Mouse (Mus musculus) heart, embryonic 10.5 days (tissue): ENCODE data around the gene Pcolce. TPM values are rescaled to one million over a fixed set of nuclear protein-coding genes. Genes with fewer than 3 reads are reported as not detected.

Experiments used
- DNase-seq: peaks from one replicate; pipeline ENCODE4 v3.0.0-alpha.2; 2017; ENCODE audit warnings: low spot score
- H3K27ac ChIP-seq: fragments of 300-500 bp; sonication (generic); 2 replicates; pipeline ENCODE4 v1.5.1; 2016; ENCODE audit warnings: mild to moderate bottlenecking
- H3K27me3 ChIP-seq: fragments of 300-500 bp; sonication (generic); 2 replicates; pipeline ENCODE4 v1.6.1; 2016; ENCODE audit warnings: mild to moderate bottlenecking; ENCODE audit not compliant: poor library complexity, insufficient read depth, severe bottlenecking
- H3K36me3 ChIP-seq: fragments of 300-500 bp; sonication (generic); 2 replicates; pipeline ENCODE4 v1.6.1; 2016; ENCODE audit warnings: mild to moderate bottlenecking, moderate library complexity
- H3K4me1 ChIP-seq: fragments of 300-500 bp; sonication (generic); 2 replicates; pipeline ENCODE4 v1.6.1; 2016; ENCODE audit warnings: mild to moderate bottlenecking
- H3K4me3 ChIP-seq: fragments of 300-500 bp; sonication (generic); 2 replicates; pipeline ENCODE4 v1.5.1; 2016; ENCODE audit warnings: mild to moderate bottlenecking, moderate library complexity
- H3K9me3 ChIP-seq: fragments of 300-500 bp; sonication (generic); 2 replicates; pipeline ENCODE4 v1.6.1; 2016; ENCODE audit warnings: mild to moderate bottlenecking, moderate library complexity
- WGBS: fragments of 180-500 bp; shearing (Covaris S2); methylation state at CpG from one replicate; pipeline ENCODE4 v1.1.7; 2016; 5-methylcytosine and 5-hydroxymethylcytosine counted together
- polyA plus RNA-seq: library from polyadenylated mRNA; unstranded; fragments of >200 nt; fragmentation: Nextera tagmentation; extraction: Ambion mirVana; gene quantifications from 2 replicates; pipeline ENCODE4 v1.2.1, GENCODE M21; 2016

Gene Pcolce
- polyA plus RNA-seq, 1 experiment from 2014 or later = 137 TPM

- Histone ChIP-seq H3K4me3 (peak overlapping the region; percentile 36), H3K36me3 (peaks cover 34% of the 10 kb centered on the region), H3K27ac (peak overlapping the region; percentile 37; the same call in 1 of the 2 replicates), H3K27me3 (peaks cover 55% of the 10 kb centered on the region), H3K9me3 (no peaks in the 10 kb centered on the region), H3K4me1 (peaks cover 54% of the 10 kb centered on the region)
- 28% methylated on average over 19 of the region's 19 CpGs for WGBS
- no peak for DNase-seq
Observed at GRCm38 (mm10) chr5:137644484-137644883, 30.9 kb upstream of the Pcolce start.

GRCm38 (mm10) chr5:137642886-137643285, 29.3 kb upstream of the Pcolce start:
- H3K9me3 ChIP-seq = no peaks in the 10 kb centered on the region
- H3K4me1 ChIP-seq = peaks cover 42% of the 10 kb centered on the region
- H3K36me3 ChIP-seq = peaks cover 49% of the 10 kb centered on the region
- no peak overlapping the region for H3K27ac ChIP-seq
- peaks cover 55% of the 10 kb centered on the region for H3K27me3 ChIP-seq
- no peak for DNase-seq
- no peak overlapping the region for H3K4me3 ChIP-seq
- 53% methylated on average over 4 of the region's 4 CpGs for WGBS

DNA sequence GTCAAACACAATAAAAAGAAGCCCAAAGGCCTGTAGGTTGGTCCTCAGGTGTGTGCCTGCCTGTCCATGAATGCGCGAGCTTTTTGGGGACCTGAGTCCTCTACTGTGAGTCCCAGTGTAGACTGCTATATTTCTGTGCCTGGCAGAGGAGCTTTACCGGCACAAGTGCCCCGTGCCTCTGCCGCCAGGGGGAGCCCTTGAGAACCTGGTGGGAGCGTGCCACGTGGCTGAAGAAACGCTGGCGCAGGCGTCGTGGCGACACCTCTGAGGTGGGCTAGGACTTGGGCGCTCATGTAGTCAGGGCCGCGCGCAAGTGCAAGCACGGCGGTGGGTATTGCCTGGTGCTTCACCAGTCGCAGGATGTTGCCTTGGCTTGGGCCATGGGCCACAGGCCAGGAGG, 27.5 kb upstream of the Pcolce start, which contains the start of gene Sap25:
Gene Sap25, plus strand, starts transcription at position 281 of the 400 bp plus-strand sequence.
- peaks cover 34% of the 10 kb centered on the region for H3K4me1 ChIP-seq
- no peak within 1 kb of the TSS for H3K4me3 ChIP-seq
- 84% methylated on average over 19 of the region's 19 CpGs for WGBS
- no peak for DNase-seq
- H3K36me3 ChIP-seq = peaks cover 68% of the 10 kb centered on the region
- H3K9me3 ChIP-seq = no peaks in the 10 kb centered on the region
- peaks cover 39% of the 10 kb centered on the region for H3K27me3 ChIP-seq
- no peak within 1 kb of the TSS for H3K27ac ChIP-seq

DNA sequence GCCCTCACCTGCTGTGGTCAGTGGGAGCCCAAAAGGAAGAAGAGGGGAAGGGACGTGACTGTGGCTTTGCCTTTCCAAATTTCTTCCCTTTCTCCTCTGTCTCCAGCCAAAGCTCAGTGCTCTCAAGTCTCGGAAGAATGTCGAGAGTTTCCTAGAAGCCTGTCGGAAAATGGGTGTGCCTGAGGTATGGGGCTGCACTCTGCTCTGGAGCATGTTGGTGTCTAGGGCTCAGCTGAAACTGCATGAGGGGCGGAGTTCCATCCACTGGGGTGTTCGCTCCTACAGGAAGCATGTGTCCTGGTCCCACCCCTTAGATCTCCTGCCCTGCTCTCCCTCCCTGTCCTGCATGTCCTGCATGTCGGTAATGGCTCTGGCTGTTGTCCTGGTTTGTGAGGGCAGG, 25.9 kb upstream of the Pcolce start:
- H3K4me1 ChIP-seq = peaks cover 20% of the 10 kb centered on the region
- H3K27ac ChIP-seq = no peak overlapping the region
- no peak overlapping the region for H3K4me3 ChIP-seq
- WGBS = 80% methylated on average over 7 of the region's 7 CpGs
- H3K36me3 ChIP-seq = peaks cover 82% of the 10 kb centered on the region
- DNase-seq = no peak
- H3K9me3 ChIP-seq = no peaks in the 10 kb centered on the region
- H3K27me3 ChIP-seq = peaks cover 23% of the 10 kb centered on the region

DNA sequence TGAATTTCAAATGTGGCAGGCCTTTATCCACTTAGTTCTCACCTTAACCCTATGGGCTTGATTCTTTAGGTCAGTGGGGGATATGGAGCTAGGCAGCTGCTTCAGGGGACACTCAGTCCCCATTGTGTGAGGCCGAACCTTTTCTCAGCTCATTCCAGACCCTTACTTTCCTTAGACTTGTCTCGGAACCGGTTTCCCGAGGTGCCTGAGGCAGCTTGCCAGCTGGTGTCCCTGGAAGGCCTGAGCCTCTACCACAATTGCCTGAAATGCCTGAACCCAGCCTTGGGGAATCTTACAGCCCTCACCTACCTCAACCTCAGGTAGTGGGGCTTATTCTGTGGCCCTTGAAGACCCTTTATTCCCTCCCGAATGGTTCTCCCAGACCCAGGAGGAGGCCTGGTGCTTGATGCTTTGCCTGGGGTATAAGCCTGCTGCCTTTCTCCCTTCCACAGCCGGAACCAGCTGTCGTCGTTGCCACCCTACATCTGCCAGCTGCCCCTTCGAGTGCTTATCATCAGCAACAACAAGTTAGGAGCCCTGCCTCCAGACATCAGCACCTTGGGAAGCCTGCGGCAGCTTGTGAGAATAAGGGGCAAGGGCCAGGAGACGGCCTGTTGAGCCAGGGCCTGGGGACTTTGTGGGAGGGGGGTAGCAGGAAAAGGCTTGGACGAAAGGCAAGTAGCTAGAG, 20.0 kb upstream of the Pcolce start:
- peaks cover 27% of the 10 kb centered on the region for H3K4me1 ChIP-seq
- 75% methylated on average over 12 of the region's 12 CpGs for WGBS

GRCm38 (mm10) chr5:137631591-137631990, 18.0 kb upstream of the Pcolce start:
- H3K4me1 ChIP-seq = peaks cover 27% of the 10 kb centered on the region
- no peak for DNase-seq
- H3K27me3 ChIP-seq = no peaks in the 10 kb centered on the region
- peak overlapping the region; percentile 19; the same call in 1 of the 2 replicates for H3K4me3 ChIP-seq
- no peaks in the 10 kb centered on the region for H3K9me3 ChIP-seq
- peak overlapping the region; percentile 92; the same call in 1 of the 2 replicates for H3K27ac ChIP-seq
- H3K36me3 ChIP-seq = peaks cover 34% of the 10 kb centered on the region
- WGBS = 44% methylated on average over 4 of the region's 4 CpGs

More for the DNA sequence above, 20.0 kb upstream of the Pcolce start:
- no peak for DNase-seq
- H3K9me3 ChIP-seq = no peaks in the 10 kb centered on the region
- H3K36me3 ChIP-seq = peaks cover 54% of the 10 kb centered on the region
- no peaks in the 10 kb centered on the region for H3K27me3 ChIP-seq
- H3K27ac ChIP-seq = no peak overlapping the region
- no peak overlapping the region for H3K4me3 ChIP-seq

GRCm38 (mm10) chr5:137631171-137631570, 17.6 kb upstream of the Pcolce start:
- WGBS = 55% methylated on average over 9 of the region's 9 CpGs
- peak overlapping the region; percentile 19 for H3K4me3 ChIP-seq
- no peaks in the 10 kb centered on the region for H3K27me3 ChIP-seq
- no peaks in the 10 kb centered on the region for H3K9me3 ChIP-seq
- DNase-seq = no peak
- H3K4me1 ChIP-seq = peaks cover 27% of the 10 kb centered on the region
- peaks cover 30% of the 10 kb centered on the region for H3K36me3 ChIP-seq
- peak overlapping the region; percentile 92; the same call in 1 of the 2 replicates for H3K27ac ChIP-seq

DNA sequence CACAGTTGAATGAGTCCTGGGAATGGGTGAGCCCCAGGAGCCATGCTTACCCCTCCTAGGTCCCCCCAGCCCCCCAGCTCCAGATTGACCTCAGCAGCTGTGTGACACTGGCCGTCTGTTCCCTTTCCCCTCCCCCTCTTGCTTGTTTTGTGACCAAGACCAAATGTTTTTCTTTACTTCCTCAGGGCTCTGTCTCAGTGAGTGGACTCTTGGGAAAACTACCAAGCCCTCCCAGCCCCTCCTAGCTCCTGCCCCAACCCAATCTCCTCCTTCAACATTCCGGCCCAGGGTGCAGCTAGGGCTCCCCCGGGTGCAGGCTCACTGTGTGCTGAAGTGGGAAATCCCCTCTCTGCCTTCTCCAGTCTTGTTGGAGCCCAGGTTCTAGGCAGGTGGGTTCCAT, 17.0 kb upstream of the Pcolce start:
- 29% methylated on average over 3 of the region's 3 CpGs for WGBS
- Histone ChIP-seq H3K4me1 (peaks cover 27% of the 10 kb centered on the region), H3K36me3 (peaks cover 24% of the 10 kb centered on the region), H3K4me3 (peak overlapping the region; percentile 75), H3K9me3 (no peaks in the 10 kb centered on the region), H3K27me3 (no peaks in the 10 kb centered on the region), H3K27ac (peak overlapping the region; percentile 92)
- no peak for DNase-seq

DNA sequence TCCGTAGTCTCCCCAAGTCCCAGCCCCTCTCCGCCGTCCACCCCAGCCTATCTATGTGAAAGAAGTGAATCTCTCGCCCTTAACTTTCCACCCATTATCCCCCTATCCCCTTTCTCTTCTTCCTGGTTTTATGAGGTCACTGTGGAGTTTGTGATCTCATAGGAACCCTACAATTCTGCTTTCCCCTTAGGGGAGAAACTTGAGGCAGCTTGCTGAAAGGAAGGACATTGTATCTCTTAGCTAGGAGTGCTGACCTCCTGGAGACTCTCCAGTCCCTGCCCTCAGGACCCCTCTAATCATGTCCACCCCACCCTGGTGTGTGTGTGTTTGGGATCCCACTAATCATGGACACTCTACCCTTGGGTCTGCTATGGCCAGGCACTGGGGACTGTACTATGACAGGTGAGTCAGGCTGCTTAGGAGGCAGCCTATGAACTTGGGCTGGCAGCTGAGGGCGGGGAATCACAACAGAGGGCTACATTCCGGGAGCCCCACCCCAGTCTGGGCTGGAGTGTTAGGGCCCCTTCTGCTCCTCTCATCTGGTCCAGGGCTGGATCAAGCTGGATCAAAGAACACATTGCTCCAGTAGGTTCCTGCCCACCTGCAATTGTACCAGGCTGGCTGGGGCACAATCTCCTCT, 16.4 kb upstream of the Pcolce start:
- no peak for DNase-seq
- Histone ChIP-seq H3K27me3 (no peaks in the 10 kb centered on the region), H3K4me3 (peak overlapping the region; percentile 75), H3K4me1 (peaks cover 29% of the 10 kb centered on the region), H3K27ac (peak overlapping the region; percentile 92), H3K9me3 (no peaks in the 10 kb centered on the region), H3K36me3 (peaks cover 18% of the 10 kb centered on the region)
- WGBS = 25% methylated on average over 6 of the region's 6 CpGs

- Histone ChIP-seq H3K9me3 (no peaks in the 10 kb centered on the region), H3K4me3 (peak overlapping the region; percentile 75), H3K27me3 (no peaks in the 10 kb centered on the region), H3K36me3 (peaks cover 13% of the 10 kb centered on the region), H3K27ac (peak overlapping the region; percentile 92), H3K4me1 (peaks cover 33% of the 10 kb centered on the region)
- 0% methylated on average over 23 of the region's 23 CpGs for WGBS
- DNase-seq = peak; percentile 86
Observed at GRCm38 (mm10) chr5:137629306-137629721, 15.7 kb upstream of the Pcolce start.

- Histone ChIP-seq H3K27me3 (no peaks in the 10 kb centered on the region), H3K9me3 (no peaks in the 10 kb centered on the region), H3K4me1 (peaks cover 33% of the 10 kb centered on the region), H3K36me3 (peaks cover 7% of the 10 kb centered on the region), H3K27ac (peak within 1 kb of the TSS; percentile 92), H3K4me3 (peak within 1 kb of the TSS; percentile 75)
- DNase-seq = peak; percentile 100
- WGBS = under 1% methylated on average over 46 of the region's 46 CpGs
Observed at GRCm38 (mm10) chr5:137628498-137629305, 15.1 kb upstream of the Pcolce start, which contains the start of the genes Fbxo24, Lrch4 and Gm20605. TSS of gene Fbxo24 (minus strand) at chr5:137629002. TSS of gene Lrch4 (plus strand) at chr5:137629121. TSS of gene Gm20605 (plus strand) at chr5:137629175.

- 5% methylated on average over 9 of the region's 9 CpGs for WGBS
- Histone ChIP-seq H3K27me3 (no peaks in the 10 kb centered on the region), H3K36me3 (peaks cover under 1% of the 10 kb centered on the region; the same call in 1 of the 2 replicates), H3K27ac (peak overlapping the region; percentile 92), H3K4me3 (peak overlapping the region; percentile 75), H3K9me3 (no peaks in the 10 kb centered on the region), H3K4me1 (peaks cover 33% of the 10 kb centered on the region)
- DNase-seq = no peak
Observed at GRCm38 (mm10) chr5:137627991-137628390, 14.4 kb upstream of the Pcolce start.
